Mouse (Mus musculus): ENCODE measurements around the gene Oxnad1.
A peak's percentile ranks its signal among the peaks of the same experiment; 100 is the strongest.
"Not testable (repeated sequence)": the region's sequence is repeated elsewhere in the genome, so short reads cannot be mapped to it uniquely, and the experiment has no call there.

Oxnad1 gene

GRCm38 (mm10) chr14:32091704-32092103 lies 6.5 kb downstream of the Oxnad1 start:
- DNase-seq, result no peak

- DNase-seq, result no peak
Observed at GRCm38 (mm10) chr14:32093018-32093417, 7.8 kb downstream of the Oxnad1 start.

- DNase-seq, result no peak
Observed at GRCm38 (mm10) chr14:32093500-32094117, 8.4 kb downstream of the Oxnad1 start.

GRCm38 (mm10) chr14:32095646-32096045 lies 10.5 kb downstream of the Oxnad1 start:
- no peak for DNase-seq

- no peak for DNase-seq
Observed at GRCm38 (mm10) chr14:32096740-32097139, 11.6 kb downstream of the Oxnad1 start.

GRCm38 (mm10) chr14:32097691-32098090 lies 12.5 kb downstream of the Oxnad1 start:
- no peak for DNase-seq

GRCm38 (mm10) chr14:32098951-32099350 lies 13.8 kb downstream of the Oxnad1 start:
- no peak for DNase-seq

- peak; percentile 47 for DNase-seq
Observed at GRCm38 (mm10) chr14:32103556-32103955, 18.4 kb downstream of the Oxnad1 start.

GRCm38 (mm10) chr14:32105663-32106062 lies 20.5 kb downstream of the Oxnad1 start:
- DNase-seq, result no peak

GRCm38 (mm10) chr14:32106911-32107310 lies 21.7 kb downstream of the Oxnad1 start:
- no peak for DNase-seq

GRCm38 (mm10) chr14:32112124-32112523 lies 26.9 kb downstream of the Oxnad1 start:
- not testable (repeated sequence) for DNase-seq

GRCm38 (mm10) chr14:32120940-32121919 lies 36.1 kb downstream of the Oxnad1 start:
- no peak for DNase-seq

GRCm38 (mm10) chr14:32121920-32122315 lies 36.7 kb downstream of the Oxnad1 start:
- no peak for DNase-seq

- DNase-seq, result no peak
Observed at GRCm38 (mm10) chr14:32124261-32124660, 39.1 kb downstream of the Oxnad1 start.

GRCm38 (mm10) chr14:32125256-32125655 lies 40.1 kb downstream of the Oxnad1 start:
- not testable (repeated sequence) for DNase-seq

- DNase-seq, result no peak
Observed at GRCm38 (mm10) chr14:32128409-32128808, 43.2 kb downstream of the Oxnad1 start.

GRCm38 (mm10) chr14:32131836-32132235 lies 46.7 kb downstream of the Oxnad1 start:
- no peak for DNase-seq

- DNase-seq, result no peak
Observed at GRCm38 (mm10) chr14:32134293-32134692, 49.1 kb downstream of the Oxnad1 start.

GRCm38 (mm10) chr14:32136467-32136866 lies 51.3 kb downstream of the Oxnad1 start:
- not testable (repeated sequence) for DNase-seq

- no peak for DNase-seq
Observed at GRCm38 (mm10) chr14:32140359-32140965, 55.3 kb downstream of the Oxnad1 start.

GRCm38 (mm10) chr14:32141723-32142122 lies 56.5 kb downstream of the Oxnad1 start, which contains the start of gene Msmb:
Gene Msmb (plus strand): TSS chr14:32142023.
- no peak for DNase-seq

GRCm38 (mm10) chr14:32144734-32145133 lies 59.6 kb downstream of the Oxnad1 start:
- DNase-seq, result no peak

GRCm38 (mm10) chr14:32145401-32145800 lies 60.2 kb downstream of the Oxnad1 start:
- no peak for DNase-seq

Data from layer of hippocampus, adult 9-11 months (tissue).